Mouse (Mus musculus): ENCODE measurements around the gene Myoz1.
"Not testable (repeated sequence)": the region's sequence is repeated elsewhere in the genome, so short reads cannot be mapped to it uniquely, and the experiment has no call there.

Myoz1 gene

GRCm38 (mm10) chr14:20637818-20638574 lies 18.3 kb downstream of the Myoz1 start:
- no peak for DNase-seq

- not testable (repeated sequence) for DNase-seq
Observed at GRCm38 (mm10) chr14:20636968-20637367, 19.4 kb downstream of the Myoz1 start.

- no peak for DNase-seq
Observed at GRCm38 (mm10) chr14:20635546-20635945, 20.8 kb downstream of the Myoz1 start.

- DNase-seq = no peak
Observed at GRCm38 (mm10) chr14:20631253-20631652, 25.1 kb downstream of the Myoz1 start.

GRCm38 (mm10) chr14:20626971-20627370 lies 29.4 kb downstream of the Myoz1 start:
- DNase-seq = no peak

- DNase-seq = no peak
Observed at GRCm38 (mm10) chr14:20626447-20626846, 29.9 kb downstream of the Myoz1 start.

GRCm38 (mm10) chr14:20622907-20623306 lies 33.4 kb downstream of the Myoz1 start:
- no peak for DNase-seq

GRCm38 (mm10) chr14:20622412-20622811 lies 33.9 kb downstream of the Myoz1 start:
- no peak for DNase-seq

GRCm38 (mm10) chr14:20621903-20622302 lies 34.4 kb downstream of the Myoz1 start:
- no peak for DNase-seq

- DNase-seq = no peak
Observed at GRCm38 (mm10) chr14:20619131-20619530, 37.2 kb downstream of the Myoz1 start.

- DNase-seq = peak; percentile 55
Observed at GRCm38 (mm10) chr14:20618211-20618610, 38.1 kb downstream of the Myoz1 start.

- no peak for DNase-seq
Observed at GRCm38 (mm10) chr14:20616421-20616820, 39.9 kb downstream of the Myoz1 start.

- DNase-seq = no peak
Observed at GRCm38 (mm10) chr14:20615075-20615474, 41.3 kb downstream of the Myoz1 start.

- DNase-seq = no peak
Observed at GRCm38 (mm10) chr14:20612820-20613219, 43.5 kb downstream of the Myoz1 start.

GRCm38 (mm10) chr14:20610146-20610545 lies 46.2 kb downstream of the Myoz1 start:
- DNase-seq = peak; percentile 76

GRCm38 (mm10) chr14:20609519-20609918 lies 46.8 kb downstream of the Myoz1 start:
- DNase-seq = no peak

- DNase-seq = peak; percentile 56
Observed at GRCm38 (mm10) chr14:20607396-20608126, 48.8 kb downstream of the Myoz1 start.

GRCm38 (mm10) chr14:20601287-20601686 lies 55.1 kb downstream of the Myoz1 start:
- DNase-seq = no peak

GRCm38 (mm10) chr14:20600203-20600602 lies 56.1 kb downstream of the Myoz1 start:
- DNase-seq = no peak

- DNase-seq = no peak
Observed at GRCm38 (mm10) chr14:20599542-20599941, 56.8 kb downstream of the Myoz1 start.

Measured in kidney, postnatal 14 days (tissue).